Mouse (Mus musculus) heart, postnatal 0 days (tissue): ENCODE results near the gene Spns2. TPM values are rescaled to one million over a fixed set of nuclear protein-coding genes. Genes with fewer than 3 reads are reported as not detected.
"Not testable (repeated sequence)": the region's sequence is repeated elsewhere in the genome, so short reads cannot be mapped to it uniquely, and the experiment has no call there.

Experiments used
- ATAC-seq: fragments of 200-750 bp; cut with Nextera tagmentation; 2 replicates; pipeline ENCODE4 v1.8.0; 2017; ENCODE audit warnings: low read depth, moderate number of reproducible peaks, moderate library complexity; ENCODE audit not compliant: insufficient read depth
- DNase-seq: peaks from one replicate; pipeline ENCODE4 v3.0.0-alpha.2; 2016; ENCODE audit warnings: low spot score
- H3K27ac ChIP-seq: fragments of 300-500 bp; sonication (generic); 2 replicates; pipeline ENCODE4 v1.5.1; 2014; ENCODE audit warnings: low read depth, mild to moderate bottlenecking
- H3K27me3 ChIP-seq: fragments of 300-500 bp; sonication (generic); 2 replicates; pipeline ENCODE4 v1.6.1; 2014; ENCODE audit warnings: low read length, mixed read lengths; ENCODE audit not compliant: control insufficient read depth, insufficient read depth
- H3K36me3 ChIP-seq: fragments of 300-500 bp; sonication (generic); replicated peaks from 2 replicates; pipeline ENCODE4 v1.6.1; 2014; ENCODE audit warnings: low read length, mixed read lengths; ENCODE audit not compliant: control insufficient read depth, insufficient read depth
- H3K4me1 ChIP-seq: fragments of 300-500 bp; sonication (generic); 2 replicates; pipeline ENCODE4 v1.6.1; 2014; ENCODE audit warnings: antibody characterized with exemption; ENCODE audit not compliant: control insufficient read depth, insufficient read depth
- H3K4me2 ChIP-seq: fragments of 300-500 bp; sonication (generic); 2 replicates; pipeline ENCODE4 v1.6.1; 2014; ENCODE audit warnings: low read depth, mild to moderate bottlenecking, low read length, moderate library complexity
- H3K4me3 ChIP-seq: fragments of 300-500 bp; sonication (generic); 2 replicates; pipeline ENCODE4 v1.5.1; 2014; ENCODE audit warnings: low read depth, low read length
- H3K9ac ChIP-seq: fragments of 300-500 bp; sonication (generic); replicated peaks from 2 replicates; pipeline ENCODE4 v1.6.1; 2014; ENCODE audit warnings: low read depth, low read length, mixed read lengths
- H3K9me3 ChIP-seq: fragments of 300-500 bp; sonication (generic); replicated peaks from 2 replicates; pipeline ENCODE4 v1.6.1; 2016; ENCODE audit warnings: low read length; ENCODE audit not compliant: control insufficient read depth
- CTCF ChIP-seq: IDR thresholded peaks from 2 replicates; pipeline ENCODE4 v1.5.1; 2016; ENCODE audit warnings: antibody characterized with exemption, control low read depth, low read depth
- EP300 ChIP-seq: IDR thresholded peaks from 2 replicates; pipeline ENCODE4 v1.6.1; 2016; ENCODE audit warnings: antibody characterized with exemption, low read depth
- WGBS: fragments of 180-500 bp; shearing (Covaris S2); extraction: QIAGEN DNeasy Blood & Tissue Kit; methylation state at CpG from one replicate; pipeline ENCODE4 v1.1.7; 2014; 5-methylcytosine and 5-hydroxymethylcytosine counted together
- polyA plus RNA-seq: library from polyadenylated mRNA; unstranded; fragments of >200 nt; fragmentation: Nextera tagmentation; extraction: Ambion mirVana; gene quantifications from 2 replicates; pipeline ENCODE4 v1.2.1, GENCODE M21; 2015
- total RNA-seq: library from RNA; depleted of rRNA; stranded (reverse); fragments of >200 nt; gene quantifications from 2 replicates; pipeline ENCODE4 v1.2.3, GENCODE M21; 2014; ENCODE audit warnings: low replicate concordance

Gene Spns2
- total and polyA plus RNA-seq, 2 experiments from 2014 or later: 2.9 to 44.2 TPM

DNA sequence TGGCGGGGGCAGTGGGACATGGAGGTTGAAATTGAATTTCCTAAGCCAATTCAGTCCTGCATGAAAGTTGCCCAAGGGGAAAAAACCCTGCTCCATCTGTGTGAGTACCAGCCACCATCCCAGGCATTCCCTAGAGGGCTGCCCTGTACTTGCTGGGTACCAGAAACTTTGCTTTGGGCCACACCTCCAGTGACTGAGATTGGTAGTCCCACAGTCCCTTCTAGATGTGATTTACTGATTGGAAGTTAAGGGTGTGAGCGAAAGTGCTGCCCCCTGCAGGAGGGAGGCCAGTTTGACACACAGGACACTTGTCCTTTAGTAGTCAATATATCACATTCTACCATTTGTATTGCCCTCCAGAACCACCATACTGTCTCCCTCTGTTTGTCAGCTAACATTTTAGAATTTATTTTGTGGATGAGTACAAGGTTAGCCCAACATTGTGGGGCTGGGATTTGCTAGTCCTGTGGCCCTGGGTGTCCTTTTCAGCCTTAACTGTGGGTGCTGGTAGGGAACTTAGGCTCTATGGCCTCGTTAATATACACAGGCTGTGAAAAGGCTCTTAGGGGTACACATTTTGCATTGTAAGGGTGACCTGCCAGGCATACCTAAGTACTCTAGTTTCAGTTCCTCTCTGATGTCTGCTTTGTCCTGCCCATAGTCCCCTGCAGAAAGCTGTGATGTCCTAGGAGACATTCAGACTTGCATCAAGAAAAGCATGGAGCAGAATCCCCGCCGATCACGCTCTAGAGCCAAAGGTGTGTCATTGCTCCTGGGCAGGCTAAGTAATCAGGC, 43.2 kb downstream of the Spns2 start:
- no peak for TF ChIP-seq EP300
- TF ChIP-seq CTCF: peak; percentile 55
- H3K27ac ChIP-seq: no peak overlapping the region
- H3K27me3 ChIP-seq: no peaks in the 10 kb centered on the region
- H3K4me3 ChIP-seq: no peak overlapping the region
- H3K9ac ChIP-seq: no peak overlapping the region
- ATAC-seq (no peak), DNase-seq (no peak)
- no peaks in the 10 kb centered on the region for H3K9me3 ChIP-seq
- peaks cover 93% of the 10 kb centered on the region for H3K36me3 ChIP-seq
- peaks cover 7% of the 10 kb centered on the region; the same call in 1 of the 2 replicates for H3K4me1 ChIP-seq
- no peak overlapping the region for H3K4me2 ChIP-seq
- 86% methylated on average over 6 of the region's 6 CpGs for WGBS

- ATAC-seq: peak; percentile 96
- H3K9me3 ChIP-seq: no peaks in the 10 kb centered on the region
- H3K27ac ChIP-seq: peak within 1 kb of the TSS; percentile 89
- peak within 1 kb of the TSS; percentile 95 for H3K4me2 ChIP-seq
- H3K4me1 ChIP-seq: peaks cover 10% of the 10 kb centered on the region; the same call in 1 of the 2 replicates
- no peaks in the 10 kb centered on the region for H3K27me3 ChIP-seq
- under 1% methylated on average over 46 of the region's 46 CpGs for WGBS
- peak within 1 kb of the TSS; percentile 74 for H3K4me3 ChIP-seq
- peak; percentile 95 for DNase-seq
- peaks cover 39% of the 10 kb centered on the region for H3K36me3 ChIP-seq
- TF ChIP-seq CTCF: no peak
- no peak for TF ChIP-seq EP300
- peak within 1 kb of the TSS; percentile 72 for H3K9ac ChIP-seq
Observed at GRCm38 (mm10) chr11:72440965-72441664, 48.6 kb downstream of the Spns2 start, which contains the start of gene Mybbp1a. Gene Mybbp1a, plus strand, starts transcription at chr11:72441355.

- not testable (repeated sequence) for DNase-seq, H3K9me3 ChIP-seq, H3K27me3 ChIP-seq, ATAC-seq
- Histone ChIP-seq H3K4me2 (peak overlapping the region; percentile 95), H3K9ac (peak overlapping the region; percentile 72), H3K36me3 (peaks cover 33% of the 10 kb centered on the region), H3K4me1 (peaks cover 15% of the 10 kb centered on the region; the same call in 1 of the 2 replicates), H3K4me3 (peak overlapping the region; percentile 74), H3K27ac (peak overlapping the region; percentile 89)
- WGBS: 38% methylated on average over 6 of the region's 6 CpGs
Observed at GRCm38 (mm10) chr11:72440597-72440964, 49.1 kb downstream of the Spns2 start.

DNA sequence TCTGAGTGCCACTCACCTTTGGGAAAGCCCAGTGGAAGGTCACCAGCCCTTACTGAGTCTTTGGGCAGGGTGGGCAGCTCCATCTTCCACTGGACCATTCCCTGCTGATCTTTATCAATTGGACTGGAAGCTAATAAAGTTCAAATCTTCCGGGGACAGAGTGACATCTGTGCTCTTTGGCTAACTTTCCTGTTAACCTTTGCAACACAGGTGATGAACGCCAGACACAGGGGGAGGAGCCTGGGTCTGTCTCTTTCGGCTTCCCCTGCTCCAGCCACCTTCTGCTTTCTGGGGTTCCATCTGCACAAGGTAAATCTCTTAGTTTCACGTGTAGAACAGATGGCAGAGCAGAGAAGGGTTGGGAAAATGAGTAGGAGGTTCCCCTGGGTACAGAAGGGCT, 51.3 kb downstream of the Spns2 start:
- Histone ChIP-seq H3K27ac (no peak overlapping the region), H3K36me3 (peaks cover 12% of the 10 kb centered on the region), H3K4me1 (peaks cover 18% of the 10 kb centered on the region; the same call in 1 of the 2 replicates), H3K9me3 (no peaks in the 10 kb centered on the region), H3K9ac (no peak overlapping the region), H3K27me3 (no peaks in the 10 kb centered on the region), H3K4me2 (no peak overlapping the region), H3K4me3 (no peak overlapping the region)
- ATAC-seq: no peak
- WGBS: 53% methylated on average over 4 of the region's 4 CpGs
- no peak for TF ChIP-seq CTCF
- no peak for TF ChIP-seq EP300
- DNase-seq: no peak

DNA sequence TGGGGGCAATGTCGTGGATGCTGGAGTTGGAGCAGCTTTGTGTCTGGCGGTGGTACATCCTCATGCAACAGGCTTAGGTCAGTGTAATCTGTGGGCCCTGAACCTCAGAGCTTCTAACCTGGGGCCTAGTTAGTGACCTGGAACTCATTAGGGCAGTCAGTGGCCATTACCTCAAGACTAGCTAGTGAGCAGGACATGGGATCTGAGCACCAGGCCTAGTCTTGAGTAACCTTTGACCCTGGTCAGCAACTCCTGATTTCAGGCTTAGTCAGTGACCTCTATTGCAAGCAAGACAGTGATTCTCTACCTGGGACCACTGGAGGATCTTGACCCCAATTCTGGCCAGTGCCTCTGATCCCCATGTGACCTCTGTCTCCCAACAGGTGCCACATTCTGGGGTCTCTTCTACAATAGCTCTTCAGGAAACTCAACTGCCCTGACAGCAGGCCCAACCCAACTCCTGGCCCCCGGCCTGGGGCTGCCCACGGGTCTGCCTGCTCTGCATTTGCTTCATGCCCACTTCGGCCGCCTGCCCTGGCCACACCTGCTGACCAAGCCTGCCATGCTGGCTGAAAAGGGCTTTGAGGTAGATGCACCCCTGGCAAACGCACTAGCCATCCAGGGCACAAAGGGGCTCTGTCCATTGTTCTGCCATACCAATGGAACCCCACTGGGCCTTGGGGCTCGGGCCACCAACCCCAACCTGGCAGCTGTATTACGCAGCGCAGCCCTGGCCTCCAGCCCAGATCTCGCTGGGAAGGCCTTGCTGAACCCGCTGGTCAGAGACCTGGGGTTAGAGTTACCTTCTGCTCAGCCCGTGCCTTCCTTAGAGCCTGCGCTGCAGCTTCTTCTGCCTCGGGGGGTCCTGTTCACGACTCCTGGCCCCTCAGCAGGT, 52.7 kb downstream of the Spns2 start:
- no peak for ATAC-seq
- Histone ChIP-seq H3K27me3 (no peaks in the 10 kb centered on the region), H3K36me3 (no peaks in the 10 kb centered on the region), H3K9ac (no peak overlapping the region), H3K4me1 (peaks cover 16% of the 10 kb centered on the region; the same call in 1 of the 2 replicates), H3K9me3 (no peaks in the 10 kb centered on the region), H3K4me3 (no peak overlapping the region), H3K4me2 (no peak overlapping the region), H3K27ac (no peak overlapping the region)
- DNase-seq: no peak
- 87% methylated on average over 16 of the region's 16 CpGs for WGBS
- TF ChIP-seq CTCF (no peak), EP300 (no peak)
